ENCODE assay signal across 30 mouse cellular contexts in the genomic region with DNA sequence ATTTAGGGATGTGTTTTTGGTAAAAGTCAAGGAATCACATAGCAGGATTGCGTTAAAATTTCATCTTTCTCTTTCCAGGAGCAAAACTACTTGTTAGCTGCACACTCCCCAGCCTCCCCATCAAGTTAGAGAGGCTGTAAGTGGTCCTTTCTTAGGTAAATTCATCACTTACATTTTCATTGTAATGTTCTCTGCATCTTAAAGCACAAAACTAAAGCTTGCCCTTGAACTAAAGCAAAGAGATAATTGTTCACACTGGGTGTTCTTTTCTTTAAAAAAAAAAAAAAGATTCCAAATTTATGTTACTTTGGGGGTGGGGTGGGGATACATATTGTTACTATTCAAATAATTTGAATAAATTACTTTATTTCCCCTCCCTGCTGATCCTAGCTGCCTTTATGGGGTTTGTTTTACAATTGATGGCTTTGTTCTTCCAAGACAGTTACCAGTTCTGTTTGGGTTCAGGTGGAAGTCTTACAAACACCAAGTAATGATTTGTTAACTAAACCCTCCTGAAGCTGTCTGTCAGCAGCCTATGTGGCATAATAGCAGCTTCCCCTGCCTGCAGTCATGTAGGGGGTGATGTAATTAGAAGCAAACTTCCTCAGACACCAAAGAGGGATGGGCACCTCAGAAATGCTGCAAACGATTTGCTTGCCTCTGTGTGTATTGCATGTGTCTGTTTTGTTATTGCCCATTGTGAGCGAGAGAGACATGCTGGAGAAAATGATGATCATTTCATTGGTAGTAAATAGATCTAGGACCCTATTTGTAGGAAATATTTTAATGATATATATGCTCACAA.
DNase-seq lines count a peak whose midpoint lies in the region; ATAC-seq and TF ChIP-seq lines count a peak whose summit lies in the region.
"Had no signal": no experiment of that assay in that cellular context is flagged by ENCODE, and none has a peak within 500 bp of the region (broad histone marks: within the 10 kb centered on the region; RNA-seq: fewer than 3 reads in every experiment).

No protein-coding gene starts in this region.

- H3K4me2 ChIP-seq in forebrain, postnatal 0 days (ENCODE audit: low read depth): no peak overlapping the region
- H3K4me2 ChIP-seq in forebrain, embryonic 11.5 days (ENCODE audit: low read depth, low read length, severe bottlenecking): no peak overlapping the region
- H3K4me2 ChIP-seq: embryonic facial prominence, embryonic 12.5 days; embryonic facial prominence, embryonic 15.5 days; forebrain, embryonic 12.5 days; heart, embryonic 13.5 days; hindbrain, embryonic 14.5 days had no signal

- no peak overlapping the region for H3K9ac ChIP-seq in forebrain, postnatal 0 days
- H3K9ac ChIP-seq in forebrain, embryonic 11.5 days (ENCODE audit: low read length): no peak overlapping the region
- H3K9ac ChIP-seq in heart, adult 2 months (ENCODE audit: low read depth, low read length): no peak overlapping the region
- H3K9ac ChIP-seq: embryonic facial prominence, embryonic 12.5 days; embryonic facial prominence, embryonic 15.5 days; forebrain, embryonic 12.5 days; heart, embryonic 13.5 days; hindbrain, embryonic 14.5 days had no signal

- no peak overlapping the region for H3K4me3 ChIP-seq in forebrain, postnatal 0 days (ENCODE audit: low read depth, low read length)
- no peak overlapping the region for H3K4me3 ChIP-seq in forebrain, embryonic 11.5 days (ENCODE audit: low read depth, low read length)
- no peak overlapping the region for H3K4me3 ChIP-seq in heart, adult 2 months
- H3K4me3 ChIP-seq: embryonic facial prominence, embryonic 12.5 days; embryonic facial prominence, embryonic 15.5 days; forebrain, embryonic 12.5 days; heart, embryonic 10.5 days; heart, embryonic 13.5 days had no signal

- H3K9me3 ChIP-seq in forebrain, postnatal 0 days (ENCODE audit: low read length): no peaks in the 10 kb centered on the region
- no peaks in the 10 kb centered on the region for H3K9me3 ChIP-seq in forebrain, embryonic 11.5 days (ENCODE audit: control insufficient read depth, low read length)
- H3K9me3 ChIP-seq: embryonic facial prominence, embryonic 12.5 days; embryonic facial prominence, embryonic 15.5 days; forebrain, embryonic 12.5 days; heart, embryonic 10.5 days; heart, embryonic 13.5 days had no signal

- H3K27ac ChIP-seq in forebrain, postnatal 0 days (ENCODE audit: low read depth, low read length): no peak overlapping the region
- H3K27ac ChIP-seq in forebrain, embryonic 11.5 days (ENCODE audit: low read depth, low read length): no peak overlapping the region
- no peak overlapping the region for H3K27ac ChIP-seq in heart, adult 2 months
- H3K27ac ChIP-seq: embryonic facial prominence, embryonic 12.5 days; embryonic facial prominence, embryonic 15.5 days; forebrain, embryonic 12.5 days; heart, embryonic 10.5 days; heart, embryonic 13.5 days; hindbrain, embryonic 14.5 days; hindbrain, postnatal 0 days had no signal

- no peak for TF ChIP-seq POLR2A in brain, embryonic 14.5 days (IDR thresholded peaks at IDR 0.05; ENCODE audit: borderline replicate concordance, extremely low read depth, insufficient read depth, insufficient read length, poor library complexity, severe bottlenecking)
- TF ChIP-seq POLR2A in heart, adult 2 months (IDR thresholded peaks at IDR 0.05; ENCODE audit: insufficient read depth, low read depth, low read length): no peak

- peak; percentile 7 for DNase-seq in forebrain, postnatal 0 days
- DNase-seq in forebrain, embryonic 11.5 days (ENCODE audit: low spot score): no peak
- peak; percentile 80 for DNase-seq in R1 (ENCODE audit: low read depth, low spot score)
- DNase-seq in brain, embryonic 14.5 days (ENCODE audit: low read depth): peak; percentile 21
- no peak for DNase-seq in testis, postnatal 10 days (ENCODE audit: low spot score)
- DNase-seq in layer of hippocampus, adult 9-11 months: no peak
- no peak for DNase-seq in heart, adult 2 months
- DNase-seq: adrenal gland, postnatal 10 days; adrenal gland, postnatal 36 days; B cell, adult 2 months; cerebellum, adult 11 months; cerebellum, adult 2 months; cerebellum, adult 9-11 months; cerebellum, postnatal 25 days; gastrocnemius, postnatal 25 days; heart, adult 18-20 months; heart, postnatal 14 days; heart, postnatal 4 days had no signal

- no peaks in the 10 kb centered on the region for H3K4me1 ChIP-seq in forebrain, postnatal 0 days (ENCODE audit: insufficient read depth)
- no peaks in the 10 kb centered on the region for H3K4me1 ChIP-seq in forebrain, embryonic 11.5 days (replicated peaks; ENCODE audit: control insufficient read depth, insufficient read depth, low read length)
- no peaks in the 10 kb centered on the region for H3K4me1 ChIP-seq in heart, adult 2 months (ENCODE audit: control insufficient read depth, insufficient read depth, low read length)
- H3K4me1 ChIP-seq: embryonic facial prominence, embryonic 12.5 days; embryonic facial prominence, embryonic 15.5 days; forebrain, embryonic 12.5 days; heart, embryonic 10.5 days; heart, embryonic 13.5 days had no signal

- TF ChIP-seq CTCF in forebrain, postnatal 0 days (IDR thresholded peaks at IDR 0.05; ENCODE audit: low read depth): no peak
- TF ChIP-seq CTCF in brain, embryonic 14.5 days (IDR thresholded peaks at IDR 0.05; ENCODE audit: borderline replicate concordance, extremely low read depth, insufficient read depth, insufficient read length): no peak
- TF ChIP-seq CTCF in heart, adult 2 months (IDR thresholded peaks at IDR 0.05): no peak

- WGBS in forebrain, postnatal 0 days: 39% methylated on average over 3 of the region's 3 CpGs
- WGBS in forebrain, embryonic 11.5 days: 43% methylated on average over 3 of the region's 3 CpGs
- WGBS in heart, adult 2 months: 60% methylated on average over 3 of the region's 3 CpGs

- ATAC-seq in forebrain, postnatal 0 days: peak; percentile 47; the same call in 1 of the 2 replicates
- no peak for ATAC-seq in forebrain, embryonic 11.5 days (replicated peaks; ENCODE audit: low FRiP score)
- ATAC-seq: hindbrain, postnatal 0 days; inflammation-experienced regulatory T-cells, adult 6 months; intestine, embryonic 16.5 days; Patski had no signal

- H3K79me2 ChIP-seq in heart, adult 2 months (replicated peaks; ENCODE audit: control insufficient read depth, insufficient read depth, low read length): no peaks in the 10 kb centered on the region

- H3K27me3 ChIP-seq in forebrain, postnatal 0 days (ENCODE audit: insufficient read depth, low read length): no peaks in the 10 kb centered on the region
- no peaks in the 10 kb centered on the region for H3K27me3 ChIP-seq in forebrain, embryonic 11.5 days (ENCODE audit: control insufficient read depth, insufficient read depth, low read length)
- no peaks in the 10 kb centered on the region for H3K27me3 ChIP-seq in heart, adult 2 months (ENCODE audit: control insufficient read depth, insufficient read depth, low read length)
- H3K27me3 ChIP-seq: CH12.LX; embryonic facial prominence, embryonic 12.5 days; embryonic facial prominence, embryonic 15.5 days; forebrain, embryonic 12.5 days; heart, embryonic 13.5 days had no signal

- intact Hi-C loops in heart, adult 2 months (cut with DNase I): no loop called here

- TF ChIP-seq EP300 in heart, adult 2 months (IDR thresholded peaks at IDR 0.05; ENCODE audit: insufficient read depth, low read depth, low read length): no peak

- no peaks in the 10 kb centered on the region for H3K36me3 ChIP-seq in forebrain, postnatal 0 days (ENCODE audit: insufficient read depth)
- no peaks in the 10 kb centered on the region for H3K36me3 ChIP-seq in forebrain, embryonic 11.5 days (ENCODE audit: control insufficient read depth, insufficient read depth, low read length)
- no peaks in the 10 kb centered on the region for H3K36me3 ChIP-seq in heart, adult 2 months (ENCODE audit: control insufficient read depth, insufficient read depth, low read length)
- H3K36me3 ChIP-seq: embryonic facial prominence, embryonic 12.5 days; embryonic facial prominence, embryonic 15.5 days; forebrain, embryonic 12.5 days; G1E; heart, embryonic 10.5 days; heart, embryonic 13.5 days had no signal

Comparison
In these comparisons a context has a peak if more than half of its experiments do, and no peak if none do; other contexts are left out.
1. DNase-seq: peak in forebrain, postnatal 0 days (single experiment), R1 (single experiment) and brain, embryonic 14.5 days (single experiment); none in forebrain, embryonic 11.5 days (single experiment), testis, postnatal 10 days (single experiment), layer of hippocampus, adult 9-11 months (single experiment) and heart, adult 2 months (0 of 2).